Mouse (Mus musculus) testis, adult 2 months (tissue): Measurements from ENCODE around the gene Pcnx. TPM values are rescaled to one million over a fixed set of nuclear protein-coding genes. Genes with fewer than 3 reads are reported as not detected.
"Not testable (repeated sequence)": the region's sequence is repeated elsewhere in the genome, so short reads cannot be mapped to it uniquely, and the experiment has no call there.

Source experiments
- H3K27ac ChIP-seq: fragments of 200-500 bp; 2 replicates; pipeline ENCODE4 v1.5.1; 2012; ENCODE audit warnings: low read depth, low read length; ENCODE audit not compliant: control insufficient read depth, insufficient read depth
- H3K27me3 ChIP-seq: fragments of 200-500 bp; 2 replicates; pipeline ENCODE4 v1.6.1; 2012; ENCODE audit warnings: mild to moderate bottlenecking, low read length, moderate library complexity; ENCODE audit not compliant: control insufficient read depth, insufficient read depth
- H3K36me3 ChIP-seq: fragments of 200-500 bp; 2 replicates; pipeline ENCODE4 v1.6.1; 2012; ENCODE audit warnings: mild to moderate bottlenecking, low read length; ENCODE audit not compliant: control insufficient read depth, insufficient read depth
- H3K4me1 ChIP-seq: fragments of 200-500 bp; 2 replicates; pipeline ENCODE4 v1.6.1; 2012; ENCODE audit warnings: low read length; ENCODE audit not compliant: control insufficient read depth, insufficient read depth
- H3K4me3 ChIP-seq: fragments of 200-500 bp; 2 replicates; pipeline ENCODE4 v1.5.1; 2012; ENCODE audit warnings: low read depth, mild to moderate bottlenecking, low read length, moderate library complexity, mixed read lengths; ENCODE audit not compliant: control insufficient read depth
- CTCF ChIP-seq: fragments of 200-500 bp; IDR thresholded peaks from 2 replicates; pipeline ENCODE4 v1.5.1; 2012; ENCODE audit warnings: low read depth, mild to moderate bottlenecking, inconsistent platforms, low read length, moderate library complexity; ENCODE audit not compliant: control insufficient read depth, insufficient read depth, insufficient replicate concordance
- POLR2A ChIP-seq: fragments of 200-500 bp; IDR thresholded peaks from 2 replicates; pipeline ENCODE4 v1.6.1; 2012; ENCODE audit warnings: low read depth, mild to moderate bottlenecking, inconsistent platforms, low read length, moderate library complexity; ENCODE audit not compliant: control insufficient read depth
- polyA plus RNA-seq: library from polyadenylated mRNA; depleted of rRNA; stranded (reverse); fragments of >200 nt; gene quantifications from 2 replicates; pipeline ENCODE4 v1.2.3, GENCODE M21; 2012

Gene Pcnx
- polyA plus RNA-seq, 1 experiment = 54.2 TPM

DNA sequence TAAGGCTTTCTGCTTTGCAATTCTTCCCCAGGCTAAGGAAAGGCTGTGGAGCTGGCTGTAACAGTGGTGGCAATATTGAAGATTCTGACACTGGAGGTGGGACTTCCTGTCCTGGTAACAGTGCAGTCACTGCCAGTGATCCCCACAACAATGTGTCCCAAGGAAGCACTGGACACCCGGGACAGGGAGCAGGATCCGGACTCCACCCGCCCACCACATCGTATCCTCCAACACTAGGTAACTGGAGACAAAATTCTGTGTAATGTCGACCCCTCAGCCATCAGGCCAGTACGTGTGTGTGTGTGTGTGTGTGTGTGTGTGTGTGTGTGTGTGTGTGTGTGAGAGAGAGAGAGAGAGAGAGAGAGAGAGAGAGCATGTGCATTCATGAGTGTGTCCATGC, 133.2 kb downstream of the Pcnx start:
- TF ChIP-seq CTCF (no peak), POLR2A (no peak)
- H3K27me3 ChIP-seq = no peaks in the 10 kb centered on the region
- peaks cover 9% of the 10 kb centered on the region for H3K36me3 ChIP-seq
- no peaks in the 10 kb centered on the region for H3K4me1 ChIP-seq
- H3K4me3 ChIP-seq = no peak overlapping the region
- H3K27ac ChIP-seq = no peak overlapping the region

GRCm38 (mm10) chr12:81994911-81995667, 135.3 kb downstream of the Pcnx start:
- TF ChIP-seq CTCF = no peak
- no peak for TF ChIP-seq POLR2A
- Histone ChIP-seq H3K36me3 (peaks cover 8% of the 10 kb centered on the region), H3K27ac (no peak overlapping the region), H3K27me3 (no peaks in the 10 kb centered on the region), H3K4me3 (no peak overlapping the region), H3K4me1 (no peaks in the 10 kb centered on the region)

DNA sequence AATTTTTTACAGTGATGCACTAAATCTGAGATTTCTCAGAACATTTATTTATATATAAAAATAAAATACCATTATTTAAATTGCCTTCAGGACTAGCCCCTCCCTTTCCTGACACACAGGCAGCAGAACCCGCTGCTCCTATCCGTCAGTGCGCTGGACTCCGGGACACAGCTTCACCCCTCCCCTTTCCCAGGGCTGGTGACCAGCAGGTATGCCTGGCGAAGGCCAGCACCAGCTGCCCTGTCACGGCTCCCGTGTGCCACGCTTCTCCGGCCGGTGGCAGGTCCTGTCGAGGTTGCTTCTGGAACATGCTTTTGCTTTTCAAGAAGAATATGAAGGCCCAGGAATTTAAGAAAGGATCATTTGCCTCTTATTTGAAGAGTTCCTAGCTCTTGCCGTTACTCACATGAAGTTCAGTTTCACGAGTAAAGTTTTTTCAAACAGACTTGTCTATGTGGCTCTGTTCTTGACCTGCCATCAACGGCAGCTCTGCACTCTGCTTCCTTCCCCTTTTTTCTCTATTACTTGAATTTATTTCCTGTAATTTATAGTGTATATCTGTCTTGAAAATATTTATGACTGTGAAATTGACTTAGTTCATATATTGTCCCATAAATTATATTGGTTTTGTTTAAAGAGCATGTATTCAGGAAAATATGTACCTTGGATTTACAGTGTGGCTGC, 137.0 kb downstream of the Pcnx start:
- no peak overlapping the region for H3K4me3 ChIP-seq
- no peaks in the 10 kb centered on the region for H3K27me3 ChIP-seq
- no peaks in the 10 kb centered on the region for H3K4me1 ChIP-seq
- peaks cover 2% of the 10 kb centered on the region; the same call in 1 of the 2 replicates for H3K36me3 ChIP-seq
- H3K27ac ChIP-seq = no peak overlapping the region
- no peak for TF ChIP-seq CTCF
- TF ChIP-seq POLR2A = no peak

GRCm38 (mm10) chr12:81997497-81997896, 137.7 kb downstream of the Pcnx start:
- no peak for TF ChIP-seq CTCF
- no peak for TF ChIP-seq POLR2A
- no peaks in the 10 kb centered on the region; the same call in 1 of the 2 replicates for H3K36me3 ChIP-seq
- H3K4me3 ChIP-seq = no peak overlapping the region
- H3K27ac ChIP-seq = no peak overlapping the region
- no peaks in the 10 kb centered on the region for H3K27me3 ChIP-seq
- no peaks in the 10 kb centered on the region for H3K4me1 ChIP-seq

- not testable (repeated sequence) for H3K4me1 ChIP-seq, H3K27ac ChIP-seq, H3K27me3 ChIP-seq, H3K36me3 ChIP-seq, H3K4me3 ChIP-seq
These were observed 142.9 kb downstream of the Pcnx start for GRCm38 (mm10) chr12:82002697-82003096.

GRCm38 (mm10) chr12:82025901-82026633, 166.2 kb downstream of the Pcnx start:
- not testable (repeated sequence) for H3K4me1 ChIP-seq, H3K27me3 ChIP-seq, H3K4me3 ChIP-seq, H3K36me3 ChIP-seq, H3K27ac ChIP-seq

GRCm38 (mm10) chr12:82033524-82033923, 173.7 kb downstream of the Pcnx start:
- H3K4me1 ChIP-seq, H3K4me3 ChIP-seq, H3K36me3 ChIP-seq, H3K27ac ChIP-seq, H3K27me3 ChIP-seq: not testable (repeated sequence)

- not testable (repeated sequence) for H3K4me3 ChIP-seq, H3K4me1 ChIP-seq, H3K27ac ChIP-seq, H3K27me3 ChIP-seq, H3K36me3 ChIP-seq
These were observed 174.2 kb downstream of the Pcnx start for GRCm38 (mm10) chr12:82033973-82034372.

DNA sequence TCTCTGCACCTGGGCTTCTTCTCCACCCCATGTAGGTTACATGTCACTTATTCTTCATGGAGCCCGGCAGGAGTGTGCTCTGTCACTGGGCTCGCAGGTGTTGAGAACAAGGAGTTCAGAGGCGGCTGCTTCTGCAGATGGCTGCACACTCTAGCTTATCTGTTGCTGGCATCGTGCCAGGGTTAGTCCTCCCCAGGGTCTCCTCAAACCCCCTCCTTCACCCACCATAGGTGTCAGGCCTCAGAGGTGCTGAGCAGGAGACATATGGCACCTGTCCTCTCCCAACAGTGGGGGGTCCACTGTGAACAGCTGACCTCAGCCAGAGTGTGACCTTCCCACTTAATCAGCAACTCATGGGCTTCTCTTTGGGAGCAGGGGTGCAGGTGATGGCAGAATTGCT, 184.3 kb downstream of the Pcnx start:
- not testable (repeated sequence) for H3K27me3 ChIP-seq, H3K27ac ChIP-seq, H3K36me3 ChIP-seq, H3K4me1 ChIP-seq, H3K4me3 ChIP-seq
